Mouse (Mus musculus) thymus, adult 2 months (tissue): Measurements from ENCODE around the gene Zfp93.

Experiments used
- CTCF ChIP-seq: fragments of 200-500 bp; IDR thresholded peaks from 2 replicates; pipeline ENCODE4 v1.5.1; 2012; ENCODE audit warnings: mild to moderate bottlenecking, control low read depth, low read length, moderate library complexity, borderline replicate concordance; ENCODE audit not compliant: control insufficient read depth, poor library complexity, insufficient read depth; ENCODE audit errors: extremely low read depth
- POLR2A ChIP-seq: fragments of 200-500 bp; IDR thresholded peaks from 2 replicates; pipeline ENCODE4 v1.6.1; 2012; ENCODE audit warnings: mild to moderate bottlenecking, low read length, control low read depth, moderate library complexity; ENCODE audit not compliant: control insufficient read depth, poor library complexity, insufficient read depth; ENCODE audit errors: extremely low read depth

GRCm38 (mm10) chr7:24271191-24271590, 971 bp downstream of the Zfp93 start:
- TF ChIP-seq CTCF (no peak), POLR2A (no peak)
